In genomic region chr3:51301583-51301982, GRCm38 (mm10) we compare ENCODE assay signal across 16 mouse cellular contexts. TPM values are rescaled to one million over a fixed set of nuclear protein-coding genes. Genes with fewer than 3 reads are reported as not detected.
A peak's percentile ranks its signal among the peaks of the same experiment; 100 is the strongest.
DNase-seq lines count a peak whose midpoint lies in the region; ATAC-seq lines count a peak whose summit lies in the region.
"Had no signal": no experiment of that assay in that cellular context is flagged by ENCODE, and none has a peak within 500 bp of the region (broad histone marks: within the 10 kb centered on the region; RNA-seq: fewer than 3 reads in every experiment).

No protein-coding gene starts in this region.

- peak overlapping the region; percentile 29; the same call in 1 of the 2 replicates for H3K27ac ChIP-seq in heart, embryonic 11.5 days (ENCODE audit: low read depth, low read length)
- peak overlapping the region; percentile 58 for H3K27ac ChIP-seq in heart, embryonic 15.5 days
- H3K27ac ChIP-seq: embryonic facial prominence, embryonic 12.5 days; liver, embryonic 12.5 days; midbrain, embryonic 12.5 days had no signal

- DNase-seq in kidney, adult 9 months: peak; percentile 27
- DNase-seq in kidney, adult 18-20 months: no peak
- DNase-seq in lung, postnatal 10 days: peak; percentile 45
- no peak for DNase-seq in gastrocnemius, adult 18-20 months (ENCODE audit: low spot score)
- no peak for DNase-seq in left cerebral cortex, postnatal 25 days (ENCODE audit: low spot score in 2 of 2)
- DNase-seq: adrenal gland, postnatal 25 days; cerebellum, postnatal 36 days; layer of hippocampus, adult 9-11 months; right cerebral cortex, postnatal 25 days had no signal

- no peak overlapping the region for H3K9ac ChIP-seq in heart, embryonic 11.5 days (ENCODE audit: low read depth, low read length)
- H3K9ac ChIP-seq in heart, embryonic 15.5 days: no peak overlapping the region
- H3K9ac ChIP-seq: embryonic facial prominence, embryonic 12.5 days; liver, embryonic 12.5 days; midbrain, embryonic 12.5 days had no signal

- 0 out of 2 replicates have a peak, but pooled peaks have one; percentile 10 for ATAC-seq in heart, embryonic 11.5 days (replicated peaks; ENCODE audit: insufficient number of reproducible peaks, low FRiP score, low TSS enrichment)
- 0 out of 2 replicates have a peak, but pooled peaks have one; percentile 14 for ATAC-seq in heart, embryonic 15.5 days (replicated peaks; ENCODE audit: insufficient number of reproducible peaks, insufficient read depth, low FRiP score, low read depth)
- ATAC-seq: CD4-positive, CD25-positive, alpha-beta regulatory T cell, adult 4 months; liver, embryonic 12.5 days had no signal

- H3K36me3 ChIP-seq in heart, embryonic 11.5 days (ENCODE audit: control insufficient read depth, insufficient read depth, low read length): no peaks in the 10 kb centered on the region
- H3K36me3 ChIP-seq in heart, embryonic 15.5 days: no peaks in the 10 kb centered on the region

- 79% methylated on average over 6 of the region's 6 CpGs for WGBS in heart, embryonic 11.5 days (ENCODE audit: insufficient replicate concordance)
- WGBS in heart, embryonic 15.5 days: 72% methylated on average over 6 of the region's 6 CpGs

- no peaks in the 10 kb centered on the region for H3K27me3 ChIP-seq in heart, embryonic 11.5 days (ENCODE audit: control insufficient read depth, insufficient read depth, low read length)
- no peaks in the 10 kb centered on the region for H3K27me3 ChIP-seq in heart, embryonic 15.5 days
- H3K27me3 ChIP-seq: embryonic facial prominence, embryonic 12.5 days; liver, embryonic 12.5 days; midbrain, embryonic 12.5 days had no signal

- H3K4me1 ChIP-seq in heart, embryonic 11.5 days (ENCODE audit: control insufficient read depth, insufficient read depth, low read length): peaks cover 16% of the 10 kb centered on the region
- peaks cover 14% of the 10 kb centered on the region for H3K4me1 ChIP-seq in heart, embryonic 15.5 days (replicated peaks)
- H3K4me1 ChIP-seq: embryonic facial prominence, embryonic 12.5 days; liver, embryonic 12.5 days; midbrain, embryonic 12.5 days had no signal

- H3K4me2 ChIP-seq in heart, embryonic 11.5 days: no peak overlapping the region
- no peak overlapping the region for H3K4me2 ChIP-seq in heart, embryonic 15.5 days
- H3K4me2 ChIP-seq: embryonic facial prominence, embryonic 12.5 days; liver, embryonic 12.5 days; midbrain, embryonic 12.5 days had no signal

- intact Hi-C loops in left cerebral cortex, postnatal 25 days (cut with DNase I): no loop called here

- no peaks in the 10 kb centered on the region for H3K9me3 ChIP-seq in heart, embryonic 11.5 days (replicated peaks; ENCODE audit: control insufficient read depth, low read length)
- no peaks in the 10 kb centered on the region for H3K9me3 ChIP-seq in heart, embryonic 15.5 days (replicated peaks)
- H3K9me3 ChIP-seq: embryonic facial prominence, embryonic 12.5 days; liver, embryonic 12.5 days; midbrain, embryonic 12.5 days had no signal

- H3K4me3 ChIP-seq in heart, embryonic 11.5 days (ENCODE audit: low read depth, low read length): no peak overlapping the region
- no peak overlapping the region for H3K4me3 ChIP-seq in heart, embryonic 15.5 days
- H3K4me3 ChIP-seq: embryonic facial prominence, embryonic 12.5 days; liver, embryonic 12.5 days; midbrain, embryonic 12.5 days; myocyte had no signal

RNA-seq across cellular contexts. Expression of gene Elf2, which starts 38.9 kb away (rescaled TPM):
- polyA plus RNA-seq in heart, embryonic 11.5 days (2014; fragmentation: Nextera tagmentation; extraction: Ambion mirVana): 44.5 and 48.2 TPM in 2 replicates
- polyA plus RNA-seq in heart, embryonic 15.5 days (2015; fragmentation: Nextera tagmentation; extraction: Ambion mirVana): 51.3 and 55.4 TPM in 2 replicates
- total RNA-seq in gastrocnemius, adult 18-20 months (2021): 10 to 100 TPM; 38.5 to 43.6 TPM
- total RNA-seq in left cerebral cortex, postnatal 25 days (2021): 10 to 100 TPM; 35.6 to 36.4 TPM

Comparison
In these comparisons a context has a peak if more than half of its experiments do, and no peak if none do; other contexts are left out.
1. DNase-seq: peak in kidney, adult 9 months (single experiment) and lung, postnatal 10 days (single experiment); none in kidney, adult 18-20 months (single experiment), gastrocnemius, adult 18-20 months (single experiment) and left cerebral cortex, postnatal 25 days (0 of 2).